Mouse (Mus musculus) erythroblast, embryonic 14.5 days (primary cell): ENCODE data around the gene Inafm2.

Source experiments
- GATA1 ChIP-seq: IDR thresholded peaks from 2 replicates; pipeline ENCODE4 v1.6.1; 2012; ENCODE audit warnings: low read length, inconsistent platforms, mixed read lengths
- TAL1 ChIP-seq: IDR thresholded peaks from 3 replicates; pipeline ENCODE4 v1.6.1; 2012; ENCODE audit warnings: low read length, inconsistent platforms, mixed read lengths

DNA sequence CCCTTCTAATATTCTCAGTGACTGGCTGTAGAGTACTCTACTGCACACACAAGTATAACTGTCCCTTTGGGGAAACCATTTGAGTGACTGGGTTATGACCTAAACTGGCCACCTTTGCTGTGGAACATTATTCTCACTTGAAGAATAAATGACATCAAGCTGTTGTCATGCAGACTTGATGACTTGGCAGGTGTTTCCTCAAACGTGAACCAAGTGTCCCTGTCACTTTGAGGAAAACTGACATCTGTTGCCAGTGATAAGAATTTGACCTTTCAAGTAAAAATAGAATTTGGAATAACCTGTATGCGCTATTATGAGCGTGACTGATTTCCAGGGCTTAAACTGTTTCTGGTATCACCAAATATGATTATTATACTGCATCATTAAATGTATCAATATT lies 5.2 kb upstream of the Inafm2 start:
- no peak for TF ChIP-seq GATA1
- TF ChIP-seq TAL1: no peak
